7 mouse cellular contexts compared by ENCODE assay signal in the genomic region with DNA sequence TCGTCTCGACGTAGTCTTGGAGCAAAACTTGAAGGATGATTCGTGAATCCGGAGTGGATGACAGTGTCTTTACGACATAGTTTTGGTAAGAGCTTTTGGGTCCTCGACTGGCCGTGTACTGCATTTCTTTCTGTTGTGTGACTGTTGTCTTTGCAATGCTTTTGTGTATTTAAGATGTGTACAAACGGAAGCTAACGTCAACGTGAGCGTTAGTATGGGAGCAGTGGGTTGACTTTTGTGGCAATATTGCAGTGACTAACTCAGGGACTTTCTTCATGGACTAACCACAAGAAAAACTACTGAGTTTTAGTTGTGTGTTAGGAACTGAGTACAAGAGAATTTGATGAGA. TPM values are rescaled to one million over a fixed set of nuclear protein-coding genes. Genes with fewer than 3 reads are reported as not detected.
A peak's percentile ranks its signal among the peaks of the same experiment; 100 is the strongest.
DNase-seq lines count a peak whose midpoint lies in the region; ATAC-seq lines count a peak whose summit lies in the region.

No protein-coding gene starts in this region.

- H3K36me3 ChIP-seq in limb, embryonic 15.5 days: 0 out of 2 replicates have a peak, but pooled peaks cover 3% of the 10 kb centered on the region
- H3K36me3 ChIP-seq in stomach, embryonic 15.5 days: peaks cover 2% of the 10 kb centered on the region; the same call in 1 of the 2 replicates

- H3K27me3 ChIP-seq in limb, embryonic 15.5 days: no peaks in the 10 kb centered on the region
- no peaks in the 10 kb centered on the region for H3K27me3 ChIP-seq in stomach, embryonic 15.5 days (replicated peaks)

- peak overlapping the region; percentile 76 for H3K4me3 ChIP-seq in limb, embryonic 15.5 days
- peak overlapping the region; percentile 66 for H3K4me3 ChIP-seq in stomach, embryonic 15.5 days (replicated peaks)

- H3K4me1 ChIP-seq in limb, embryonic 15.5 days: peaks cover 27% of the 10 kb centered on the region
- peaks cover 10% of the 10 kb centered on the region; the same call in 1 of the 2 replicates for H3K4me1 ChIP-seq in stomach, embryonic 15.5 days

- WGBS in limb, embryonic 15.5 days: under 1% methylated on average over 12 of the region's 12 CpGs
- WGBS in stomach, embryonic 15.5 days: under 1% methylated on average over 12 of the region's 12 CpGs

- H3K9ac ChIP-seq in limb, embryonic 15.5 days: peak overlapping the region; percentile 61
- H3K9ac ChIP-seq in stomach, embryonic 15.5 days: peak overlapping the region; percentile 64

- ATAC-seq in erythroblast, adult 5-6 weeks (replicated peaks; ENCODE audit: low FRiP score, poor library complexity, severe bottlenecking): peak; percentile 10
- ATAC-seq in limb, embryonic 15.5 days (ENCODE audit: insufficient number of reproducible peaks, low FRiP score, low TSS enrichment, low read depth): no peak
- no peak for ATAC-seq in stomach, embryonic 15.5 days (ENCODE audit: insufficient read depth, low FRiP score, low read depth)
- no peak for ATAC-seq in cerebellum, adult (ENCODE audit: insufficient number of reproducible peaks, low FRiP score, low TSS enrichment)

- H3K27ac ChIP-seq in limb, embryonic 15.5 days: peak overlapping the region; percentile 72
- peak overlapping the region; percentile 42 for H3K27ac ChIP-seq in stomach, embryonic 15.5 days

- peak overlapping the region; percentile 57 for H3K4me2 ChIP-seq in limb, embryonic 15.5 days
- peak overlapping the region; percentile 63 for H3K4me2 ChIP-seq in stomach, embryonic 15.5 days

- H3K9me3 ChIP-seq in limb, embryonic 15.5 days: no peaks in the 10 kb centered on the region
- no peaks in the 10 kb centered on the region for H3K9me3 ChIP-seq in stomach, embryonic 15.5 days

- peak; percentile 5 for DNase-seq in spleen, adult 12 weeks (ENCODE audit: low spot score)
- no peak for DNase-seq in spleen, postnatal 14 days (ENCODE audit: low spot score in 2 of 2)
- no peak for DNase-seq in MN1 (ENCODE audit: low spot score)

RNA-seq across cellular contexts. Expression of gene Cenpl, which starts 0.7 kb away (rescaled TPM):
- 13.3 and 32.4 TPM in 2 replicates for total RNA-seq in erythroblast, adult 5-6 weeks (2015; ENCODE audit: low replicate concordance)
- total RNA-seq in erythroblast, adult 5-6 weeks (2017; ENCODE audit: low replicate concordance): 8.8 and 12.1 TPM in 2 replicates
- polyA plus RNA-seq in limb, embryonic 15.5 days (2015; fragmentation: Nextera tagmentation; extraction: Ambion mirVana): 25.5 and 26.4 TPM in 2 replicates
- polyA plus RNA-seq in stomach, embryonic 15.5 days (2015; fragmentation: Nextera tagmentation; extraction: Ambion mirVana): 25.6 and 25.7 TPM in 2 replicates

RNA-seq across cellular contexts. Expression of gene Dars2, which starts 0.8 kb away (rescaled TPM):
- total RNA-seq in erythroblast, adult 5-6 weeks (2015; ENCODE audit: low replicate concordance): 6.7 and 13.6 TPM in 2 replicates
- total RNA-seq in erythroblast, adult 5-6 weeks (2017; ENCODE audit: low replicate concordance): 5.8 and 10.3 TPM in 2 replicates
- polyA plus RNA-seq in limb, embryonic 15.5 days (2015; fragmentation: Nextera tagmentation; extraction: Ambion mirVana): 26.2 and 26.7 TPM in 2 replicates
- 33.4 and 34.7 TPM in 2 replicates for polyA plus RNA-seq in stomach, embryonic 15.5 days (2015; fragmentation: Nextera tagmentation; extraction: Ambion mirVana)

RNA-seq across cellular contexts. Expression of gene Zbtb37, which starts 36.6 kb away (rescaled TPM):
- 1.3 and 2.9 TPM in 2 replicates for total RNA-seq in erythroblast, adult 5-6 weeks (2015; ENCODE audit: low replicate concordance)
- total RNA-seq in erythroblast, adult 5-6 weeks (2017; ENCODE audit: low replicate concordance): 1.7 and 2.6 TPM in 2 replicates
- polyA plus RNA-seq in limb, embryonic 15.5 days (2015; fragmentation: Nextera tagmentation; extraction: Ambion mirVana): 7.9 and 8.4 TPM in 2 replicates
- 7.7 and 8.0 TPM in 2 replicates for polyA plus RNA-seq in stomach, embryonic 15.5 days (2015; fragmentation: Nextera tagmentation; extraction: Ambion mirVana)
